Mouse (Mus musculus): ENCODE data around the gene Magea4.

- TF ChIP-seq EP300 (IDR thresholded peaks at IDR 0.05; ENCODE audit: insufficient read depth, low read depth, low read length), result no peak
- no peak for TF ChIP-seq POLR2A (IDR thresholded peaks at IDR 0.05; ENCODE audit: insufficient read depth, low read depth, low read length)
- no peak for TF ChIP-seq CTCF (IDR thresholded peaks at IDR 0.05)
These were observed 48.8 kb downstream of the Magea4 start for GRCm38 (mm10) chrX:72270637-72271036.
